Mouse (Mus musculus): ENCODE results near the gene Arhgap32. TPM values are rescaled to one million over a fixed set of nuclear protein-coding genes. Genes with fewer than 3 reads are reported as not detected.
"Not testable (repeated sequence)": the region's sequence is repeated elsewhere in the genome, so short reads cannot be mapped to it uniquely, and the experiment has no call there.

The Arhgap32 gene
- polyA plus RNA-seq, 1 experiment from 2014 or later = 0.51 TPM

GRCm38 (mm10) chr9:32157201-32157600 is 41.3 kb downstream of the Arhgap32 start:
- Histone ChIP-seq H3K9ac (no peak overlapping the region), H3K36me3 (replicated peaks) (no peaks in the 10 kb centered on the region), H3K27ac (replicated peaks) (no peak overlapping the region), H3K27me3 (no peaks in the 10 kb centered on the region), H3K4me2 (no peak overlapping the region), H3K4me1 (replicated peaks) (peaks cover 16% of the 10 kb centered on the region), H3K4me3 (replicated peaks) (no peak overlapping the region), H3K9me3 (replicated peaks) (no peaks in the 10 kb centered on the region)
- WGBS (ENCODE audit: insufficient replicate concordance) = 53% methylated on average over 3 of the region's 3 CpGs
- no peak for ATAC-seq (ENCODE audit: insufficient read depth)

GRCm38 (mm10) chr9:32158837-32159543 is 43.1 kb downstream of the Arhgap32 start:
- ATAC-seq (ENCODE audit: insufficient read depth) = peak; percentile 47
- Histone ChIP-seq H3K27ac (replicated peaks) (no peak overlapping the region), H3K9me3 (replicated peaks) (no peaks in the 10 kb centered on the region), H3K27me3 (no peaks in the 10 kb centered on the region), H3K36me3 (replicated peaks) (no peaks in the 10 kb centered on the region), H3K4me3 (replicated peaks) (no peak overlapping the region), H3K4me2 (no peak overlapping the region), H3K9ac (no peak overlapping the region), H3K4me1 (replicated peaks) (peaks cover 26% of the 10 kb centered on the region)
- 26% methylated on average over 3 of the region's 3 CpGs for WGBS (ENCODE audit: insufficient replicate concordance)

GRCm38 (mm10) chr9:32159724-32160123 is 43.8 kb downstream of the Arhgap32 start:
- WGBS (ENCODE audit: insufficient replicate concordance) = 58% methylated on average over 3 of the region's 3 CpGs
- no peak for ATAC-seq (ENCODE audit: insufficient read depth)
- Histone ChIP-seq H3K9ac (no peak overlapping the region), H3K4me3 (replicated peaks) (no peak overlapping the region), H3K9me3 (replicated peaks) (no peaks in the 10 kb centered on the region), H3K27me3 (no peaks in the 10 kb centered on the region), H3K27ac (replicated peaks) (no peak overlapping the region), H3K4me2 (no peak overlapping the region), H3K36me3 (replicated peaks) (no peaks in the 10 kb centered on the region), H3K4me1 (replicated peaks) (peaks cover 24% of the 10 kb centered on the region)

GRCm38 (mm10) chr9:32162792-32163191 is 46.9 kb downstream of the Arhgap32 start:
- no peak overlapping the region; the same call in 1 of the 2 replicates for H3K27ac ChIP-seq (replicated peaks)
- no peaks in the 10 kb centered on the region for H3K9me3 ChIP-seq (replicated peaks)
- no peaks in the 10 kb centered on the region for H3K36me3 ChIP-seq (replicated peaks)
- H3K4me1 ChIP-seq (replicated peaks) = peaks cover 18% of the 10 kb centered on the region
- ATAC-seq (ENCODE audit: insufficient read depth) = peak; percentile 85
- no peaks in the 10 kb centered on the region for H3K27me3 ChIP-seq
- H3K9ac ChIP-seq = no peak overlapping the region
- H3K4me3 ChIP-seq (replicated peaks) = no peak overlapping the region
- no peak overlapping the region; the same call in 1 of the 2 replicates for H3K4me2 ChIP-seq
- WGBS (ENCODE audit: insufficient replicate concordance) = 13% methylated on average over 2 of the region's 2 CpGs

- not testable (repeated sequence) for H3K9ac ChIP-seq; H3K4me3 ChIP-seq (replicated peaks); H3K36me3 ChIP-seq (replicated peaks); ATAC-seq (ENCODE audit: insufficient read depth); H3K27ac ChIP-seq (replicated peaks); H3K9me3 ChIP-seq (replicated peaks); H3K4me2 ChIP-seq; H3K27me3 ChIP-seq
- peaks cover 22% of the 10 kb centered on the region for H3K4me1 ChIP-seq (replicated peaks)
- WGBS (ENCODE audit: insufficient replicate concordance) = 83% methylated on average over 6 of the region's 6 CpGs
These were observed 47.9 kb downstream of the Arhgap32 start for GRCm38 (mm10) chr9:32163820-32164219.

GRCm38 (mm10) chr9:32168546-32169137 is 52.7 kb downstream of the Arhgap32 start:
- WGBS (ENCODE audit: insufficient replicate concordance) = 73% methylated on average over 5 of the region's 5 CpGs
- H3K36me3 ChIP-seq (replicated peaks) = no peaks in the 10 kb centered on the region
- no peak overlapping the region for H3K9ac ChIP-seq
- no peaks in the 10 kb centered on the region for H3K9me3 ChIP-seq (replicated peaks)
- H3K27ac ChIP-seq (replicated peaks) = no peak overlapping the region
- no peak for ATAC-seq (ENCODE audit: insufficient read depth)
- no peaks in the 10 kb centered on the region for H3K27me3 ChIP-seq
- H3K4me1 ChIP-seq (replicated peaks) = 0 out of 2 replicates have a peak, but pooled peaks cover 9% of the 10 kb centered on the region
- H3K4me2 ChIP-seq = no peak overlapping the region
- H3K4me3 ChIP-seq (replicated peaks) = no peak overlapping the region

GRCm38 (mm10) chr9:32170713-32171112 is 54.8 kb downstream of the Arhgap32 start:
- Histone ChIP-seq H3K4me3 (replicated peaks) (no peak overlapping the region), H3K9me3 (replicated peaks) (no peaks in the 10 kb centered on the region), H3K4me2 (no peak overlapping the region), H3K4me1 (replicated peaks) (0 out of 2 replicates have a peak, but pooled peaks cover 7% of the 10 kb centered on the region), H3K36me3 (replicated peaks) (no peaks in the 10 kb centered on the region), H3K27ac (replicated peaks) (no peak overlapping the region), H3K27me3 (no peaks in the 10 kb centered on the region), H3K9ac (no peak overlapping the region)
- 81% methylated on average over 8 of the region's 8 CpGs for WGBS (ENCODE audit: insufficient replicate concordance)
- ATAC-seq (ENCODE audit: insufficient read depth) = no peak

GRCm38 (mm10) chr9:32176612-32177011 is 60.7 kb downstream of the Arhgap32 start:
- 78% methylated on average over 4 of the region's 4 CpGs for WGBS (ENCODE audit: insufficient replicate concordance)
- no peaks in the 10 kb centered on the region for H3K36me3 ChIP-seq (replicated peaks)
- H3K27ac ChIP-seq (replicated peaks) = no peak overlapping the region
- no peak overlapping the region for H3K4me2 ChIP-seq
- H3K9me3 ChIP-seq (replicated peaks) = no peaks in the 10 kb centered on the region
- no peaks in the 10 kb centered on the region for H3K27me3 ChIP-seq
- ATAC-seq (ENCODE audit: insufficient read depth) = no peak
- no peak overlapping the region for H3K9ac ChIP-seq
- H3K4me1 ChIP-seq (replicated peaks) = no peaks in the 10 kb centered on the region
- H3K4me3 ChIP-seq (replicated peaks) = no peak overlapping the region

GRCm38 (mm10) chr9:32181170-32181569 is 65.2 kb downstream of the Arhgap32 start:
- no peaks in the 10 kb centered on the region for H3K27me3 ChIP-seq
- H3K36me3 ChIP-seq (replicated peaks) = no peaks in the 10 kb centered on the region
- H3K9me3 ChIP-seq (replicated peaks) = no peaks in the 10 kb centered on the region
- WGBS (ENCODE audit: insufficient replicate concordance) = 17% methylated on average over 2 of the region's 2 CpGs
- H3K4me1 ChIP-seq (replicated peaks) = no peaks in the 10 kb centered on the region
- no peak overlapping the region for H3K9ac ChIP-seq
- H3K27ac ChIP-seq (replicated peaks) = no peak overlapping the region
- H3K4me2 ChIP-seq = no peak overlapping the region
- no peak for ATAC-seq (ENCODE audit: insufficient read depth)
- no peak overlapping the region for H3K4me3 ChIP-seq (replicated peaks)

- Histone ChIP-seq H3K4me1 (replicated peaks) (no peaks in the 10 kb centered on the region), H3K4me3 (replicated peaks) (no peak overlapping the region), H3K9me3 (replicated peaks) (no peaks in the 10 kb centered on the region), H3K27ac (replicated peaks) (no peak overlapping the region), H3K27me3 (no peaks in the 10 kb centered on the region), H3K4me2 (no peak overlapping the region), H3K36me3 (replicated peaks) (no peaks in the 10 kb centered on the region), H3K9ac (no peak overlapping the region)
- WGBS (ENCODE audit: insufficient replicate concordance) = 73% methylated on average over 2 of the region's 2 CpGs
- no peak for ATAC-seq (ENCODE audit: insufficient read depth)
These were observed 70.6 kb downstream of the Arhgap32 start for GRCm38 (mm10) chr9:32186489-32186888.

GRCm38 (mm10) chr9:32192295-32193073 is 76.5 kb downstream of the Arhgap32 start:
- no peak for ATAC-seq (ENCODE audit: insufficient read depth)
- no peaks in the 10 kb centered on the region for H3K4me1 ChIP-seq (replicated peaks)
- H3K9me3 ChIP-seq (replicated peaks) = no peaks in the 10 kb centered on the region
- WGBS (ENCODE audit: insufficient replicate concordance) = 64% methylated on average over 5 of the region's 5 CpGs
- H3K4me2 ChIP-seq = no peak overlapping the region
- H3K4me3 ChIP-seq (replicated peaks) = no peak overlapping the region
- H3K27ac ChIP-seq (replicated peaks) = no peak overlapping the region
- no peak overlapping the region for H3K9ac ChIP-seq
- H3K27me3 ChIP-seq = no peaks in the 10 kb centered on the region
- H3K36me3 ChIP-seq (replicated peaks) = no peaks in the 10 kb centered on the region
